Mouse (Mus musculus): ENCODE measurements at regions not wholly inside any gene's neighbourhood (a gene's known extent, or its start where the extent isn't known, plus 50 kb on each side); places are given as distances from the start of the nearest gene placed in this dataset.

DNA sequence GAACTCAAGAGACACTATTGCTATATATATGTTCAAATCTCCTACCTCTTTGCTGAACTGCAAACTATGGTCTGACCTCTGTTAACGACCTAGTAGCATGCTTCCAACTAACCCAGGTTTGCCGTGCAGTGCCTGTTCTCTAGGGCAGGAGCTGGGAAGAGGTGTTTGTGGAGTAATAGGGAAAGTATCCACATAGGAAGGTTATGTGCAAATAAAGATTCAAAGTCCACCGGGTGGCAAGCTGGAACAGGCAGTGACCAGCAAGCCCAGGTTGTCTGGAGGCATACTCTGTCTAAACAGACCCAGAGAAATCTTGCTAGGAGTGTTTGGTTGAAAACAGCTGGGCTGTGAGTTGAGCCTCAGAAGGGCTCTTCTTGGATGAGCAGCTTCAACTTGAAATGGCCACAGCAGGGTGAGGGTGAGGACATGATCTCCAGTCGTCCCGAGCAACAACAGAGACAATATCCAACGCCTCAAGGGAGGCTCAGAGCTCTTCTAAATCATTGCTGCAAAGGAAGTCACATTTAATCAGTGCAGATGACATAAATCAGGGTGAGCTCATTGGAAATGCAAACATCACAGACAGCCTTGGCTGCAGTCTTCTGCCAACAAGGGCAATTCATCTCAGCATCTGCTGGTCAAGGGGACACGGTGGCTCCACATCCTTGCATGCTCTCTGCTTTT, 846.7 kb downstream of the Synb start:
- Histone ChIP-seq H3K4me2 (no peak overlapping the region), H3K9me3 (no peaks in the 10 kb centered on the region), H3K4me3 (no peak overlapping the region), H3K36me3 (no peaks in the 10 kb centered on the region), H3K27ac (replicated peaks) (no peak overlapping the region), H3K4me1 (replicated peaks) (peaks cover 15% of the 10 kb centered on the region; the same call in 1 of the 2 replicates), H3K9ac (no peak overlapping the region), H3K27me3 (no peaks in the 10 kb centered on the region)
- WGBS = 56% methylated on average over 7 of the region's 7 CpGs
- no peak for ATAC-seq (ENCODE audit: low FRiP score, low read depth)

DNA sequence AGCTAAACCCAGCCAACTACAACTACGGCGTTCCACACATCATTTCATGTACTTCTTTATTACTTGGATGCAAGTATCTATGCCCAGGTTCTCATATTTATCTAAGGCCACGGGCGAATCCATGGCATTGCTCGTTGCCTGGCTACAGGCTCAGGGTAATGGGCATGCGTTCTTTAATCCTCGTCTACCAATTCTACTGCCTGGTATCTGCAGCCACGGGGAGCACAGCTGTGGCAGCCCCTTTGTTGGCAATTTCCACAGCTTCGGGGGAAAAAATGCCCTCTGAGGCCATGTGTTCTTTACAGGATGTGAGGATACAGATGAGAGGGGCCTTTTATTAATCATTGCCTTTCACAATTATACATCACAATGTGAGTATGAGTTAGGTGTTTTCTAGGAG, 860.8 kb downstream of the Synb start:
- 42% methylated on average over 9 of the region's 9 CpGs for WGBS
- no peak overlapping the region; the same call in 1 of the 2 replicates for H3K4me2 ChIP-seq
- ATAC-seq (ENCODE audit: low FRiP score, low read depth) = no peak

DNA sequence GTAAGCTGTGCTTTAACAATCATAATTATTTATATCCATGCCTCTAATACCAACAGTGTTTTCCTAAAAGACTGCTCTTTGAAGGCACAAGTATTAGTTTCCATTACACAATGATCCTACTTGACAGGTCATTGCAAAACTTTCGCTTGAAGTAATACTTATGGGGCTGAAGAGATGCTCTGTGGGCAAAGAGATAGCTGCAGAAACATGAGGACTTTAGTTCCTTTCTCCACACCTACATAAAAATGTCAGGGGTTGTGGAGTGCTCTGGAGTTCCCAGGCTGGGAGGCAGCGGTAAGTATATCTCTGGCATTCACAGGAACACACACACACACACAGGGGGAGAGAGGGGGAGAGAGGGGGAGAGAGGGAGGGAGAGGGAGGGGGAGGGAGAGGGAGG, 862.0 kb downstream of the Synb start:
- H3K9me3 ChIP-seq = no peaks in the 10 kb centered on the region
- H3K4me3 ChIP-seq = no peak overlapping the region
- no peak overlapping the region for H3K9ac ChIP-seq
- H3K27me3 ChIP-seq = no peaks in the 10 kb centered on the region
- no peak for ATAC-seq (ENCODE audit: low FRiP score, low read depth)
- no peak overlapping the region for H3K27ac ChIP-seq (replicated peaks)
- H3K4me1 ChIP-seq (replicated peaks) = peaks cover 10% of the 10 kb centered on the region
- no peak overlapping the region for H3K4me2 ChIP-seq
- WGBS = 93% methylated on average over 2 of the region's 2 CpGs
- no peaks in the 10 kb centered on the region for H3K36me3 ChIP-seq

More for the DNA sequence above, 860.8 kb downstream of the Synb start:
- Histone ChIP-seq H3K4me1 (replicated peaks) (peaks cover 10% of the 10 kb centered on the region), H3K27me3 (no peaks in the 10 kb centered on the region), H3K4me3 (no peak overlapping the region), H3K9me3 (no peaks in the 10 kb centered on the region), H3K9ac (no peak overlapping the region), H3K36me3 (no peaks in the 10 kb centered on the region), H3K27ac (replicated peaks) (peak overlapping the region; percentile 35)

DNA sequence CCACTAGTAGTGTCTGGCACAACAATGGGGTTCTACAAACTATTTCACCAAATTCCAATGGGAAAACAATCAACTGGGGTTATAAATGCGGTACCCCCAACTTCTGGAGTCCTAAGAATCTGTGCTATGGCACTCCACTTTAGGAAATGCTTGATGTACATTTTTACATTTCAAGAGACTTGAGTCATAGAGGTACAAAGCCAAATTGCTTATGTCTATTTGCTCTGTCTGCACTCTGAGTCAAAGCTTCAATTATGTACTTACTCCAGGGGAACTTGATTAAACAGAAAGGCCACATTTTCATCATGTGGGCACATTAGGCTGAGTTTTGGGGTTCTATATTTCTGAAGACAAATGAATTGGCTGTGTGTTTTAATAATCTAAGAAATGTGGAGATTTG, 866.9 kb downstream of the Synb start:
- no peak for ATAC-seq (ENCODE audit: low FRiP score, low read depth)
- Histone ChIP-seq H3K9ac (no peak overlapping the region), H3K9me3 (no peaks in the 10 kb centered on the region), H3K36me3 (no peaks in the 10 kb centered on the region), H3K4me2 (no peak overlapping the region), H3K4me1 (replicated peaks) (no peaks in the 10 kb centered on the region), H3K27me3 (no peaks in the 10 kb centered on the region), H3K27ac (replicated peaks) (no peak overlapping the region), H3K4me3 (no peak overlapping the region)
- 88% methylated on average over 1 of the region's 1 CpGs for WGBS

DNA sequence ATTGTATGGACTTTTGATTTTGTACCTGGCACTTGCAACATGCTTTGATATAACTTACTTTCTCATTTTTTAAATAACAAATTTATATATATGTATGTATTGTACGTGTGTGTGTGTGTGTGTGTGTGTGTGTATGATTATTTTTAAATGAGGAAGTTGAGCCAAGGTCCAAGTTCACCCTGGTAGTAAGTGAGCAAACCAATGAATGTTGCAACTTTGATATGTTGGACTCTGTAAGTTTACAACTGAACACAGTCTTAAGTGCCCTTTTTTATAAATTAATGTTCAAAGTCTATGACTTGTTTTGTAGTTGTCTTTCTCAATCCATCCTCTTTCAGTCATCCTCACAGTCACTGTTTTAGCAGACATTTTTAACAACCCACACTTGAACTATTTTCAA, 901.7 kb downstream of the Synb start:
- ATAC-seq (ENCODE audit: low FRiP score, low read depth) = no peak
- Histone ChIP-seq H3K27me3 (no peaks in the 10 kb centered on the region), H3K4me3 (no peak overlapping the region), H3K36me3 (no peaks in the 10 kb centered on the region), H3K9ac (no peak overlapping the region), H3K27ac (replicated peaks) (no peak overlapping the region), H3K4me2 (no peak overlapping the region), H3K4me1 (replicated peaks) (no peaks in the 10 kb centered on the region), H3K9me3 (no peaks in the 10 kb centered on the region)
- 85% methylated on average over 1 of the region's 1 CpGs for WGBS

DNA sequence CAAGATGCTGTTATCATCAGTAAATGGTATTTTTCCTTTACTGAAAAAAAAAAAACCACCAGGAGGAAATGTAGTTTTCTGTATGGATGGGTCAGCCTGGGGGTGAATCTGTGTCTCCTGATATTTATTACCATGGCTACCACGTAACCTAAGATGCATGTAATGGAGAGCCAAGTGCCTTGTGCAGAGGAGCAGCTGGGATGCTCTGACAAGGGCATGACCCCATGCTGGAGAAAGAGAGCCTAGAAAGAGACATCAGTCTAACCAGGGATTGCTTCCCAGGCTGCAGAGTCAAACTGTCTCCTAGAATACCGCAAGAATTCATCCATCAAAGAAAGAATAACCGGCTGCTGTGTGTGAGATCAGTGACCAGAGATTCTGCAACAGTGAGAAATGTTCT, 902.2 kb downstream of the Synb start:
- H3K4me2 ChIP-seq = no peak overlapping the region
- no peak overlapping the region for H3K27ac ChIP-seq (replicated peaks)
- no peaks in the 10 kb centered on the region for H3K9me3 ChIP-seq
- H3K4me3 ChIP-seq = no peak overlapping the region
- H3K4me1 ChIP-seq (replicated peaks) = no peaks in the 10 kb centered on the region
- H3K27me3 ChIP-seq = no peaks in the 10 kb centered on the region
- WGBS = 17% methylated on average over 3 of the region's 3 CpGs
- H3K9ac ChIP-seq = no peak overlapping the region
- ATAC-seq (ENCODE audit: low FRiP score, low read depth) = no peak
- H3K36me3 ChIP-seq = no peaks in the 10 kb centered on the region

GRCm38 (mm10) chr14:68381741-68382140, 912.4 kb downstream of the Synb start:
- 54% methylated on average over 7 of the region's 7 CpGs for WGBS
- ATAC-seq (ENCODE audit: low FRiP score, low read depth) = no peak
- Histone ChIP-seq H3K27me3 (no peaks in the 10 kb centered on the region), H3K4me1 (replicated peaks) (0 out of 2 replicates have a peak, but pooled peaks cover 4% of the 10 kb centered on the region), H3K4me3 (no peak overlapping the region), H3K36me3 (no peaks in the 10 kb centered on the region), H3K4me2 (no peak overlapping the region), H3K27ac (replicated peaks) (peak overlapping the region; percentile 58), H3K9me3 (no peaks in the 10 kb centered on the region), H3K9ac (no peak overlapping the region)

- Histone ChIP-seq H3K36me3 (no peaks in the 10 kb centered on the region), H3K27ac (replicated peaks) (0 out of 2 replicates have a peak overlapping the region, but pooled peaks have one; percentile 15), H3K27me3 (no peaks in the 10 kb centered on the region), H3K4me1 (replicated peaks) (peaks cover 3% of the 10 kb centered on the region; the same call in 1 of the 2 replicates), H3K4me3 (no peak overlapping the region), H3K4me2 (no peak overlapping the region), H3K9me3 (no peaks in the 10 kb centered on the region), H3K9ac (no peak overlapping the region)
- 46% methylated on average over 5 of the region's 5 CpGs for WGBS
- no peak for ATAC-seq (ENCODE audit: low FRiP score, low read depth)
These were observed 926.4 kb downstream of the Synb start for GRCm38 (mm10) chr14:68367696-68368095.

DNA sequence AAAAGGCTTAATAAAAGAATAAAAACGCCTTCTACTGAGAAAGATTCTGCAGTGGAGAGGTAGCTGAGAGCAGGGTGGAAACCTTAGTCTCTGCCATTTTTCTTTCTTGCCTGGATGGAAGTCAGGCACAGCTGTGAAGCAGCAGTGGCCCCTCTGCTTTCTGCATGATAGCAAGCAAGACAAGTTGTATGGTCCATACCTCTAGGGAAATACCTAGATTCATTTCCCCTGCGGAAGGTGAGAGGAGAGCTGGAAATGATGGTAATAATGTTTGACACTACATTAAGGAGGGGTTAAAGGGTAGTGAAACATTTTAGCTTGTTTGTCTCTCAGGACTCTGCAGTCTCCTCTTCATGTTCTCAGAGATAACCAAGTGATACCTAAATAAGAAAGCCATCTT, 930.2 kb downstream of the Synb start:
- no peaks in the 10 kb centered on the region for H3K27me3 ChIP-seq
- H3K36me3 ChIP-seq = no peaks in the 10 kb centered on the region
- H3K9me3 ChIP-seq = no peaks in the 10 kb centered on the region
- H3K9ac ChIP-seq = no peak overlapping the region
- no peak overlapping the region for H3K4me3 ChIP-seq
- H3K4me2 ChIP-seq = no peak overlapping the region
- ATAC-seq (ENCODE audit: low FRiP score, low read depth) = no peak
- WGBS = 55% methylated on average over 2 of the region's 2 CpGs
- H3K4me1 ChIP-seq (replicated peaks) = peaks cover 9% of the 10 kb centered on the region
- H3K27ac ChIP-seq (replicated peaks) = 0 out of 2 replicates have a peak overlapping the region, but pooled peaks have one; percentile 10

- H3K9ac ChIP-seq = no peak overlapping the region
- H3K4me1 ChIP-seq (replicated peaks) = peaks cover 6% of the 10 kb centered on the region
- H3K9me3 ChIP-seq = no peaks in the 10 kb centered on the region
- H3K4me2 ChIP-seq = no peak overlapping the region
- ATAC-seq (ENCODE audit: low FRiP score, low read depth) = peak; percentile 54; the same call in 1 of the 2 replicates
- WGBS = 32% methylated on average over 7 of the region's 7 CpGs
- H3K4me3 ChIP-seq = no peak overlapping the region
- H3K27ac ChIP-seq (replicated peaks) = 0 out of 2 replicates have a peak overlapping the region, but pooled peaks have one; percentile 18
- no peaks in the 10 kb centered on the region for H3K27me3 ChIP-seq
- no peaks in the 10 kb centered on the region for H3K36me3 ChIP-seq
These were observed 932.1 kb downstream of the Synb start for GRCm38 (mm10) chr14:68361998-68362397.

DNA sequence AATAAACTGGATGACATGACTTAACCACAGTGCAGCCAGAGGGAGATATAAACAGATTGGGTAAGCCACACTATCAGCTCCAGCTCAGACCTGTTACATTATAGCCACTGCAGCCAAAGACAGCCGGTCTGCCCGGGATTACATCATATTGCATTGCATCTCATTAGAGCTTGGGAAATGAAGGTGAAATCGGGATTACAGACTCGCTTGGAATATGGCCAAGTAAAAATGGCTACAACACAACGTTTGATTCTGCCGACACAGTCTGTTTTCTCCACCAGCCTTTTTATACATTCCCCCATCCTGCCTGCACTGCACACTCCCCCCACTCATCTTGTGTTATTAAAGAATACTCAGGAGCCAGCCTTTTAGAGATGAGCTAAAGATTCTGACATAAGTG, 932.6 kb downstream of the Synb start:
- Histone ChIP-seq H3K4me1 (replicated peaks) (peaks cover 6% of the 10 kb centered on the region), H3K9me3 (no peaks in the 10 kb centered on the region), H3K4me3 (no peak overlapping the region), H3K27ac (replicated peaks) (no peak overlapping the region; the same call in 1 of the 2 replicates), H3K9ac (no peak overlapping the region), H3K4me2 (no peak overlapping the region), H3K27me3 (no peaks in the 10 kb centered on the region), H3K36me3 (no peaks in the 10 kb centered on the region)
- WGBS = 28% methylated on average over 6 of the region's 6 CpGs
- no peak; the same call in 1 of the 2 replicates for ATAC-seq (ENCODE audit: low FRiP score, low read depth)

GRCm38 (mm10) chr14:68356396-68356795, 937.7 kb downstream of the Synb start:
- Histone ChIP-seq H3K27ac (replicated peaks) (peak overlapping the region; percentile 56; the same call in 1 of the 2 replicates), H3K4me2 (no peak overlapping the region), H3K4me3 (no peak overlapping the region), H3K9me3 (no peaks in the 10 kb centered on the region), H3K27me3 (no peaks in the 10 kb centered on the region), H3K4me1 (replicated peaks) (peaks cover 8% of the 10 kb centered on the region; the same call in 1 of the 2 replicates), H3K36me3 (no peaks in the 10 kb centered on the region), H3K9ac (no peak overlapping the region)
- ATAC-seq (ENCODE audit: low FRiP score, low read depth) = no peak
- WGBS = 65% methylated on average over 7 of the region's 7 CpGs
